Mouse (Mus musculus): ENCODE results near the gene Gli3.

GRCm38 (mm10) chr13:15577133-15577917 lies 114.3 kb downstream of the Gli3 start:
- no peak for TF ChIP-seq POLR2A (IDR thresholded peaks at IDR 0.05; ENCODE audit: extremely low read depth, insufficient read depth, low read length)
- no peak for TF ChIP-seq CTCF (IDR thresholded peaks at IDR 0.05; ENCODE audit: low read depth, low read length)
